Mouse (Mus musculus) spleen, adult 2 months (tissue): Measurements from ENCODE around the gene Agmo. TPM values are rescaled to one million over a fixed set of nuclear protein-coding genes. Genes with fewer than 3 reads are reported as not detected.
A peak's percentile ranks its signal among the peaks of the same experiment; 100 is the strongest.

Source experiments
- DNase-seq, 2 experiments: peaks; one replicate each; pipeline versions ENCODE4 v3.0.0 to v3.0.0-alpha.2; 2012 to 2021; ENCODE audit warnings: low spot score in 2 of 2, low read depth in 1 of 2
- H3K27ac ChIP-seq: fragments of 200-500 bp; 2 replicates; pipeline ENCODE4 v1.5.1; 2012; ENCODE audit warnings: low read length, inconsistent platforms; ENCODE audit not compliant: insufficient read depth
- H3K27me3 ChIP-seq: fragments of 200-500 bp; 2 replicates; pipeline ENCODE4 v1.6.1; 2012; ENCODE audit warnings: mild to moderate bottlenecking, moderate library complexity, low read length, inconsistent platforms; ENCODE audit not compliant: control insufficient read depth, insufficient read depth
- H3K36me3 ChIP-seq: fragments of 200-500 bp; 2 replicates; pipeline ENCODE4 v1.6.1; 2012; ENCODE audit warnings: mild to moderate bottlenecking, low read length, inconsistent platforms; ENCODE audit not compliant: control insufficient read depth, insufficient read depth
- H3K4me1 ChIP-seq: fragments of 200-500 bp; 2 replicates; pipeline ENCODE4 v1.6.1; 2011; ENCODE audit warnings: inconsistent platforms; ENCODE audit not compliant: control insufficient read depth, insufficient read depth, insufficient read length
- H3K4me3 ChIP-seq: fragments of 200-500 bp; 2 replicates; pipeline ENCODE4 v1.5.1; 2011; ENCODE audit warnings: mild to moderate bottlenecking, inconsistent platforms; ENCODE audit not compliant: insufficient read depth, insufficient read length; ENCODE audit errors: extremely low read depth
- CTCF ChIP-seq: fragments of 200-500 bp; IDR thresholded peaks from 2 replicates; pipeline ENCODE4 v1.5.1; 2011; ENCODE audit warnings: mild to moderate bottlenecking, inconsistent platforms; ENCODE audit not compliant: insufficient read depth, insufficient read length, insufficient replicate concordance; ENCODE audit errors: extremely low read depth
- POLR2A ChIP-seq: fragments of 200-500 bp; IDR thresholded peaks from 2 replicates; pipeline ENCODE4 v1.6.1; 2011; ENCODE audit warnings: low read depth, low read length, inconsistent platforms
- WGBS: fragments of 180-500 bp; shearing (Covaris S2); methylation state at CpG from one replicate; pipeline ENCODE4 v1.1.7; 2018; 5-methylcytosine and 5-hydroxymethylcytosine counted together
- polyA plus RNA-seq: library from polyadenylated mRNA; depleted of rRNA; stranded (reverse); fragments of >200 nt; gene quantifications from 2 replicates; pipeline ENCODE4 v1.2.3, GENCODE M21; 2012

Gene Agmo
- polyA plus RNA-seq, 1 experiment: 0.42 TPM

DNA sequence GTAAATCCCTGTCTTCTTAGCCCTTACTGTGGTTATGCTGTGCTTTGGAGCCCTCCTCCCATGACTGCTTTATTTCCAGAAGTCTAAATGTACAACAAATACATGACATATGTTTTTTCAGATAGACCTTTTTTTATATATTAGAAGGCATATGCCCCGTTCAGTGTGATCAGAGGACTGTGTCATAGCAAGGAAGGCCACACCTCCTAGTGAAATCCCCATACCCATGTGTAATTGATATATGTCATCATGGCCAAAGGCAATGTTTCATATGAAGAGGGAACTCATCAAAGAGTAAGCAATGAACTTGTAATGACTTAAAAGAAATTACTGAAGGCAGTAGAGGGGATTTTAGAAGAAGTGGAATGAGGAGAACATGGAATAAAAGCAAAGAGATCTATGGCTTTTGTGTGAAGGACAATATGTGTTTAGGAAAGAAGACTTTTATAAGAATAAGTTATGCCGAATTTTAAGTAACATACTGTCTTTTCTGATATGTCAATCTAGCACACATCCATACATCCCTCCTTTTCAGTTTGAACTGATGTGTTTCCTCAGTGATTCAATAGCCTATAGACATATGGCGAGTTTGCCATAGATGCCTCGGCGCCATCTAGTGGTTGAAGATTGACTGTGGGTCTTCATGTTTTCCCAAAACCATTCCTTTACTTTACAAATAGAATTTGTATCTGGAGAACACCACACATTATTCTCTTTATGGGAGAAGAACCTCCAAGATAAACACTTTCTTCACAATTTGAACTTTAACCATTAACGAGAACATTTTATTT is 209.1 kb downstream of the Agmo start:
- peak; percentile 3 to 4 for DNase-seq
- 17% methylated on average over 6 of the region's 6 CpGs for WGBS
- Histone ChIP-seq H3K27ac (no peak overlapping the region), H3K4me1 (no peaks in the 10 kb centered on the region), H3K36me3 (no peaks in the 10 kb centered on the region), H3K4me3 (no peak overlapping the region), H3K27me3 (no peaks in the 10 kb centered on the region)
- no peak for TF ChIP-seq CTCF

DNA sequence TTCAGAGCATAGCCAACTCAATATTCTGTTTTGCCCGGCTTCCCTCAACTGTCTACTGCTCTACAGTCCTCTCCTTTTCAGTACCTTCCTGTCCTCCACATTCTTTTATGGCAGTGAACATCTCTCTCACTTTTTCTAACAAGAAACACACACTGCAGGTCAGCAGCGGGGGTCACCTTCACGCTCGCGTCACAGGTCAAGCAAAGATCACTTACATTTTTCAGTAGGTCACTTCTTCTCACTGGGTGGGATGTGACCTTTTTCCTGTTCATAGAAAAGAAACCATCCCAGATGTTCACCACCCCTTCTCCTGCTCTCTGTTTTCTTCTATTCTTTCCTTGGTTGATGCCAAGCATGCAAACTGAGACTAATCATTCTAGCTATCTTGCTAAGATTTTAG is 230.2 kb downstream of the Agmo start:
- H3K36me3 ChIP-seq: no peaks in the 10 kb centered on the region
- H3K4me1 ChIP-seq: no peaks in the 10 kb centered on the region
- DNase-seq: no peak
- TF ChIP-seq POLR2A (no peak), CTCF (no peak)
- H3K27ac ChIP-seq: no peak overlapping the region
- no peak overlapping the region for H3K4me3 ChIP-seq
- WGBS: 85% methylated on average over 5 of the region's 5 CpGs
- H3K27me3 ChIP-seq: no peaks in the 10 kb centered on the region

DNA sequence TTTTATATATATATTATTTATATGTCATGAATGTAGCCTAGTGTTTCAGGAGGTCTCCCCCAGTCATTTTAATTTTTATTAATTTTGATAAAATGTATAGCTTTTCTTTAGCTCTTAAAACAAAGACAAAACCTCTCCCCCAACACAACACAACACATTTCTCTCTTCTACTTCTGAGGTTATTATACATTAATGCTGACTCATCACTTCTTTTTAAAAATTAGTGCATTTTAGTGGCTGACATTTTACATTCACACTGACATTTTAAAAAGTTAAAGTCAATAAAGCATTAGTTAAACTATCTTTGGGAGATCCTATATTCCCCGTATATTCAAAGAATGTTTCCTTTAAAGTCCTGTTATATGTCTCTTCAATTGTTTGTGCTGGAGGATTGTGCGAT is 235.4 kb downstream of the Agmo start:
- H3K27ac ChIP-seq: no peak overlapping the region
- WGBS: 91% methylated on average over 2 of the region's 2 CpGs
- no peaks in the 10 kb centered on the region for H3K36me3 ChIP-seq
- no peaks in the 10 kb centered on the region for H3K4me1 ChIP-seq
- no peaks in the 10 kb centered on the region for H3K27me3 ChIP-seq
- DNase-seq: no peak
- H3K4me3 ChIP-seq: no peak overlapping the region
- no peak for TF ChIP-seq POLR2A
- no peak for TF ChIP-seq CTCF

DNA sequence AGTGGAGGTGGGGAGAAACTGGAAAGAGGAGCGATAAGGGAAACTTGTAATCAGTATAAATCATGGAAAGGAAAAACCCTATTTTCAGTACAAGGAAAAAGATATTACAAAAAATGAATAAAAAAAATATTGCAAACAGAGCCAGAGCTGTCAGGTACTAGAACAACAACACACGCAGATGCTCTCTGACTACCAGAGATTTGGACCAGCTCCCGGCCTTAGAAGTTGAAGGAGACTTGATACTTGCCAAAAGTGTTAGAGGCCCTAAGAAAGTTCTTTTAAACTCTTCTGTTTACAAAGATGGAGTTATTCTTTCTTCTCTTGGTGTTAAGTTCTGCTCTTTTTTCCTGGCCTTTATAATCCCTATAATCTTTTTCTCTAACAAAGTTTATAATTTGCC is 246.6 kb downstream of the Agmo start:
- H3K27ac ChIP-seq: no peak overlapping the region
- DNase-seq: no peak
- H3K36me3 ChIP-seq: no peaks in the 10 kb centered on the region
- H3K4me1 ChIP-seq: no peaks in the 10 kb centered on the region
- no peaks in the 10 kb centered on the region for H3K27me3 ChIP-seq
- no peak for TF ChIP-seq POLR2A
- TF ChIP-seq CTCF: no peak
- WGBS: 91% methylated on average over 3 of the region's 3 CpGs
- H3K4me3 ChIP-seq: no peak overlapping the region

DNA sequence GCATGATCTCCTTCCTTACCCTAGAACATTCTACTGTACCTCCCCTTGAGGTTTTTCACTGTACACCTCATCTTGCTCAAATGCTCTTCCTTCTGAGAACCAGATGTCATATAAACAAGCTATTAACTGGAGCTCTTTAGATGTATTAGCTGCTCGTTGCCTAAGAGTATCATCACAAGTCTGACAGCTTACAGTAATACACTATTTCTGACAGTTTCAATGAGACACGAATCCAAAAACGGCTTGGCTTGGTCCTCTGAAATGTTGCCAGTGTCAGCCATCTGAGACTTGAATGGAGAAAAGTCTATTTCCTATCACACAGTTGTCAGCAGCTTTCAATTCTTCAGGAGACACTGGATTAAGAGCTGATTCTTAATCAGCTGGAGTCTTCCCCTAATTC is 257.4 kb downstream of the Agmo start:
- Histone ChIP-seq H3K27me3 (no peaks in the 10 kb centered on the region), H3K4me3 (no peak overlapping the region), H3K36me3 (no peaks in the 10 kb centered on the region), H3K4me1 (no peaks in the 10 kb centered on the region), H3K27ac (no peak overlapping the region)
- 85% methylated on average over 3 of the region's 3 CpGs for WGBS
- no peak for DNase-seq
- TF ChIP-seq POLR2A (no peak), CTCF (no peak)

DNA sequence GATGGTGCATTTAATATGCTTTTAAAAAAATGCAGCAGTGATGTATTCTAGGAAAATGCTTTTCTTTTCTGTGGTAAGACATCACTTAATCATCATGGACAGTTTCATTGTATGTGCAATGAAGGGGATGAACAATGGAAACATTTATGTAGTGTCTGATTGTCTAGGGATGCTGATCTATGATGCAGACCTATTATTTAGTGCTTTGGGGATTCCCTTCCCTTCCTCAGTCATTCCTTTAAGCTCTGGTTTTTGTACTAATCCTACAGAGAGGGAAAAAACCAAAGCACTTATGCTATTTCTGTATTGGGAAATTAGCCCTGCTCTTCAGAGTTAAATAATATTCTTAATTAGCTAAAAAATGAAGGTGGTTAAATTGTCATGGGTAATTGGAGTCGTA is 266.0 kb downstream of the Agmo start:
- TF ChIP-seq POLR2A (no peak), CTCF (no peak)
- Histone ChIP-seq H3K36me3 (no peaks in the 10 kb centered on the region), H3K27me3 (no peaks in the 10 kb centered on the region), H3K4me3 (no peak overlapping the region), H3K27ac (no peak overlapping the region), H3K4me1 (no peaks in the 10 kb centered on the region)
- 51% methylated on average over 1 of the region's 1 CpGs for WGBS
- no peak for DNase-seq

DNA sequence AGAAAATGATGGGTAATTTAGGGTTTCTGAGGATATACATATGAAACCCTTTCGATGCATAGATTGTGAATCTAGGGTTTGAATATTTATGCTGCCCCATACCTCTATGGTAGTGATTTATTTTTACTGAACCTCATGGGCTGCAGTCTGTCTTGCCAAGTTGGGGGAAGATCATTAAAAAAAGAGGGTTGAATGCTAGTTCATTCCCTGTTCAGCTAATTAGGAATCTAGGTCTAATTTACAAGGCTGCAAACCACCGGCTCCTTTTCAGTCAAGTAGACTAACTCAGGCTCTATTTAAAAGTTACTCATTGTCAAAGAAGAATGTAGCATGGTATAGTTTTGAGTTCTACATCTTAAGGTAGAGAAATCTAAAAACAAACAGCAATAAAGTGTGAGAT is 266.4 kb downstream of the Agmo start:
- Histone ChIP-seq H3K36me3 (no peaks in the 10 kb centered on the region), H3K27ac (no peak overlapping the region), H3K4me3 (no peak overlapping the region), H3K4me1 (no peaks in the 10 kb centered on the region), H3K27me3 (no peaks in the 10 kb centered on the region)
- TF ChIP-seq CTCF: no peak
- TF ChIP-seq POLR2A: no peak
- WGBS: 95% methylated on average over 2 of the region's 2 CpGs
- DNase-seq: no peak
